Mouse (Mus musculus) heart, adult 2 months (tissue): ENCODE results near the gene Cdk18. TPM values are rescaled to one million over a fixed set of nuclear protein-coding genes. Genes with fewer than 3 reads are reported as not detected.

Experiments used
- DNase-seq, 2 experiments: peaks; one replicate each; pipeline ENCODE4 v3.0.0; 2021
- H3K27ac ChIP-seq: fragments of 200-600 bp; 2 replicates; pipeline ENCODE4 v1.8.1; 2022
- H3K27me3 ChIP-seq: fragments of 200-500 bp; 2 replicates; pipeline ENCODE4 v1.6.1; 2012; ENCODE audit warnings: mild to moderate bottlenecking, low read length, inconsistent platforms, mixed read lengths; ENCODE audit not compliant: control insufficient read depth, insufficient read depth
- H3K36me3 ChIP-seq: fragments of 200-500 bp; 2 replicates; pipeline ENCODE4 v1.6.1; 2012; ENCODE audit warnings: low read length, inconsistent platforms; ENCODE audit not compliant: control insufficient read depth, insufficient read depth
- H3K4me1 ChIP-seq: fragments of 200-500 bp; 2 replicates; pipeline ENCODE4 v1.6.1; 2011; ENCODE audit warnings: low read length; ENCODE audit not compliant: control insufficient read depth, insufficient read depth
- H3K4me3 ChIP-seq: fragments of 200-600 bp; 2 replicates; pipeline ENCODE4 v1.8.1; 2022
- H3K79me2 ChIP-seq: fragments of 200-500 bp; replicated peaks from 2 replicates; pipeline ENCODE4 v1.6.1; 2012; ENCODE audit warnings: mild to moderate bottlenecking, inconsistent platforms, low read length, moderate library complexity, mixed read lengths; ENCODE audit not compliant: control insufficient read depth, insufficient read depth
- H3K9ac ChIP-seq: fragments of 200-500 bp; 2 replicates; pipeline ENCODE4 v1.6.1; 2012; ENCODE audit warnings: low read depth, mild to moderate bottlenecking, control low read depth, inconsistent platforms, low read length, mixed read lengths
- CTCF ChIP-seq: fragments of 200-600 bp; IDR thresholded peaks from 2 replicates; pipeline ENCODE4 v1.8.1; 2022; ENCODE audit warnings: antibody characterized with exemption, mild to moderate bottlenecking, moderate library complexity
- EP300 ChIP-seq: fragments of 200-500 bp; IDR thresholded peaks from 2 replicates; pipeline ENCODE4 v1.6.1; 2011; ENCODE audit warnings: low read depth, low read length, control low read depth; ENCODE audit not compliant: insufficient read depth
- POLR2A ChIP-seq: fragments of 200-500 bp; IDR thresholded peaks from 2 replicates; pipeline ENCODE4 v1.6.1; 2011; ENCODE audit warnings: mild to moderate bottlenecking, low read depth, low read length, control low read depth; ENCODE audit not compliant: insufficient read depth
- WGBS: fragments of 180-500 bp; shearing (Covaris S2); methylation state at CpG from one replicate; pipeline ENCODE4 v1.1.7; 2018; 5-methylcytosine and 5-hydroxymethylcytosine counted together
- intact Hi-C: fragments of 180-260 bp; cut with DNase I; formaldehyde crosslinking; loops from one replicate; pipeline ENCODE4 v1.15.1; 2025
- long read RNA-seq: library from polyadenylated mRNA; stranded (forward); transcript quantifications from one replicate; pipeline ENCODE4 v2.0.0, GENCODE M21; 2021
- polyA plus RNA-seq: library from polyadenylated mRNA; depleted of rRNA; stranded (reverse); fragments of >200 nt; gene quantifications from 2 replicates; pipeline ENCODE4 v1.2.3, GENCODE M21; 2012; rRNA removed
- total RNA-seq, 2 experiments: library from RNA; stranded (reverse); gene quantifications; 2 replicates each; pipeline ENCODE4 v1.2.3; 2021

Gene Cdk18
- 10 to 100 TPM; 14.0 to 15.8 TPM for total RNA-seq
- polyA plus RNA-seq, result 20.9 and 25.1 TPM in 2 replicates
- long read RNA-seq, full-length matches to known transcripts, result 12 of 15 reads
- long read RNA-seq, partial matches to known transcripts, result 3 of 15 reads
- long read RNA-seq, other reads (novel, unspliced or antisense), result 0 of 15 reads

GRCm38 (mm10) chr1:132139416-132139864 is at the start of gene Cdk18:
Gene Cdk18, minus strand, starts transcription at chr1:132139684.
- Histone ChIP-seq H3K4me3 (peak within 1 kb of the TSS; percentile 69), H3K9ac (peak within 1 kb of the TSS; percentile 83), H3K27ac (peak within 1 kb of the TSS; percentile 76), H3K36me3 (no peaks in the 10 kb centered on the region), H3K4me1 (no peaks in the 10 kb centered on the region), H3K79me2 (no peaks in the 10 kb centered on the region), H3K27me3 (no peaks in the 10 kb centered on the region)
- intact Hi-C loops, result no loop called here
- DNase-seq, result peak; percentile 76 to 83
- TF ChIP-seq EP300, result no peak
- peak; percentile 61 for TF ChIP-seq POLR2A
- TF ChIP-seq CTCF, result no peak
- WGBS, result under 1% methylated on average over 30 of the region's 30 CpGs

GRCm38 (mm10) chr1:132189231-132189630 is 49.7 kb upstream of the Cdk18 start:
- no peaks in the 10 kb centered on the region for H3K36me3 ChIP-seq
- no peak overlapping the region for H3K9ac ChIP-seq
- H3K27me3 ChIP-seq, result peaks cover 25% of the 10 kb centered on the region
- no peak overlapping the region for H3K27ac ChIP-seq
- H3K4me1 ChIP-seq, result no peaks in the 10 kb centered on the region
- no peaks in the 10 kb centered on the region for H3K79me2 ChIP-seq
- TF ChIP-seq CTCF, result no peak
- TF ChIP-seq POLR2A, result no peak
- TF ChIP-seq EP300, result no peak
- DNase-seq, result no peak
- no peak overlapping the region for H3K4me3 ChIP-seq
- intact Hi-C loops, result no loop called here
- WGBS, result 36% methylated on average over 4 of the region's 4 CpGs

- intact Hi-C loops, result no loop called here
- H3K4me1 ChIP-seq, result no peaks in the 10 kb centered on the region
- H3K27me3 ChIP-seq, result peaks cover 25% of the 10 kb centered on the region
- WGBS, result 33% methylated on average over 9 of the region's 9 CpGs
- no peaks in the 10 kb centered on the region for H3K36me3 ChIP-seq
- H3K9ac ChIP-seq, result no peak overlapping the region
- H3K79me2 ChIP-seq, result no peaks in the 10 kb centered on the region
- DNase-seq, result no peak
- no peak overlapping the region for H3K27ac ChIP-seq
- no peak overlapping the region for H3K4me3 ChIP-seq
- TF ChIP-seq POLR2A (no peak), CTCF (no peak), EP300 (no peak)
Measured at GRCm38 (mm10) chr1:132188442-132189066, 49.1 kb upstream of the Cdk18 start.

GRCm38 (mm10) chr1:132186303-132186702 is 46.8 kb upstream of the Cdk18 start:
- Histone ChIP-seq H3K27me3 (peaks cover 13% of the 10 kb centered on the region), H3K79me2 (no peaks in the 10 kb centered on the region), H3K9ac (no peak overlapping the region), H3K4me1 (no peaks in the 10 kb centered on the region), H3K36me3 (no peaks in the 10 kb centered on the region), H3K27ac (no peak overlapping the region), H3K4me3 (no peak overlapping the region)
- DNase-seq, result no peak
- no peak for TF ChIP-seq POLR2A
- no peak for TF ChIP-seq EP300
- no peak for TF ChIP-seq CTCF
- intact Hi-C loops, result no loop called here
- WGBS, result 74% methylated on average over 4 of the region's 4 CpGs

GRCm38 (mm10) chr1:132171619-132172018 is 32.1 kb upstream of the Cdk18 start:
- Histone ChIP-seq H3K27ac (no peak overlapping the region), H3K9ac (no peak overlapping the region), H3K4me1 (no peaks in the 10 kb centered on the region), H3K36me3 (no peaks in the 10 kb centered on the region), H3K79me2 (no peaks in the 10 kb centered on the region), H3K4me3 (no peak overlapping the region), H3K27me3 (no peaks in the 10 kb centered on the region; the same call in 1 of the 2 replicates)
- 33% methylated on average over 1 of the region's 2 CpGs for WGBS
- intact Hi-C loops, result no loop called here
- DNase-seq, result no peak
- TF ChIP-seq EP300 (no peak), CTCF (no peak), POLR2A (no peak)

- no peaks in the 10 kb centered on the region; the same call in 1 of the 2 replicates for H3K27me3 ChIP-seq
- H3K27ac ChIP-seq, result no peak overlapping the region
- intact Hi-C loops, result no loop called here
- H3K36me3 ChIP-seq, result no peaks in the 10 kb centered on the region
- no peaks in the 10 kb centered on the region for H3K79me2 ChIP-seq
- WGBS, result 47% methylated on average over 6 of the region's 6 CpGs
- no peak for TF ChIP-seq POLR2A
- no peak for TF ChIP-seq CTCF
- no peak for TF ChIP-seq EP300
- DNase-seq, result no peak
- no peak overlapping the region for H3K9ac ChIP-seq
- H3K4me3 ChIP-seq, result no peak overlapping the region
- no peaks in the 10 kb centered on the region for H3K4me1 ChIP-seq
Measured at GRCm38 (mm10) chr1:132170698-132171097, 31.2 kb upstream of the Cdk18 start.
